Mouse (Mus musculus): ENCODE results near the gene Zfpl1. TPM values are rescaled to one million over a fixed set of nuclear protein-coding genes. Genes with fewer than 3 reads are reported as not detected.

The Zfpl1 gene
- total and polyA plus RNA-seq, 2 experiments: 7.9 to 49.1 TPM

- peaks cover 24% of the 10 kb centered on the region for H3K4me1 ChIP-seq (ENCODE audit: control insufficient read depth, insufficient read depth, low read length)
- H3K27me3 ChIP-seq (ENCODE audit: control insufficient read depth, insufficient read depth, low read length): no peaks in the 10 kb centered on the region
- WGBS: under 1% methylated on average over 58 of the region's 58 CpGs
- TF ChIP-seq CTCF (IDR thresholded peaks at IDR 0.05; ENCODE audit: low read depth, low read length): no peak
- TF ChIP-seq POLR2A (IDR thresholded peaks at IDR 0.05; ENCODE audit: extremely low read depth, insufficient read depth, low read length): peak; percentile 49; the same call in 1 of the 2 replicates
- peaks cover 2% of the 10 kb centered on the region; the same call in 1 of the 2 replicates for H3K36me3 ChIP-seq (ENCODE audit: control insufficient read depth, insufficient read depth, low read length)
- H3K4me3 ChIP-seq (ENCODE audit: insufficient read depth, low read depth, low read length): peak within 1 kb of the TSS; percentile 78
- no peaks in the 10 kb centered on the region; the same call in 1 of the 2 replicates for H3K79me2 ChIP-seq (ENCODE audit: control insufficient read depth, insufficient read depth, low read length)
- DNase-seq (ENCODE audit: extremely low read depth, low read depth, low spot score): peak; percentile 89
- peak within 1 kb of the TSS; percentile 77 for H3K27ac ChIP-seq (replicated peaks; ENCODE audit: insufficient read depth, low read depth, low read length)
- peak within 1 kb of the TSS; percentile 86 for H3K9ac ChIP-seq (ENCODE audit: low read depth, low read length)
These were observed 23.7 kb downstream of the Zfpl1 start, which contains the start of gene Znhit2 for GRCm38 (mm10) chr19:6061021-6061533. TSS of gene Znhit2 (plus strand) at chr19:6061192.

- Histone ChIP-seq H3K36me3 (ENCODE audit: control insufficient read depth, insufficient read depth, low read length) (peaks cover 13% of the 10 kb centered on the region; the same call in 1 of the 2 replicates), H3K27me3 (ENCODE audit: control insufficient read depth, insufficient read depth, low read length) (no peaks in the 10 kb centered on the region), H3K4me3 (ENCODE audit: insufficient read depth, low read depth, low read length) (peak overlapping the region; percentile 87), H3K4me1 (ENCODE audit: control insufficient read depth, insufficient read depth, low read length) (peaks cover 24% of the 10 kb centered on the region), H3K9ac (ENCODE audit: low read depth, low read length) (peak overlapping the region; percentile 91), H3K79me2 (ENCODE audit: control insufficient read depth, insufficient read depth, low read length) (no peaks in the 10 kb centered on the region; the same call in 1 of the 2 replicates), H3K27ac (replicated peaks; ENCODE audit: insufficient read depth, low read depth, low read length) (peak overlapping the region; percentile 82)
- no peak for TF ChIP-seq POLR2A (IDR thresholded peaks at IDR 0.05; ENCODE audit: extremely low read depth, insufficient read depth, low read length)
- peak; percentile 80 for DNase-seq (ENCODE audit: extremely low read depth, low read depth, low spot score)
- 20% methylated on average over 5 of the region's 5 CpGs for WGBS
These were observed 25.8 kb downstream of the Zfpl1 start for GRCm38 (mm10) chr19:6058966-6059365.

GRCm38 (mm10) chr19:6058513-6058912 is 26.2 kb downstream of the Zfpl1 start:
- 6% methylated on average over 5 of the region's 5 CpGs for WGBS
- DNase-seq (ENCODE audit: extremely low read depth, low read depth, low spot score): no peak
- H3K4me1 ChIP-seq (ENCODE audit: control insufficient read depth, insufficient read depth, low read length): peaks cover 24% of the 10 kb centered on the region
- TF ChIP-seq POLR2A (IDR thresholded peaks at IDR 0.05; ENCODE audit: extremely low read depth, insufficient read depth, low read length) (no peak), CTCF (IDR thresholded peaks at IDR 0.05; ENCODE audit: low read depth, low read length) (no peak)
- no peaks in the 10 kb centered on the region for H3K27me3 ChIP-seq (ENCODE audit: control insufficient read depth, insufficient read depth, low read length)
- H3K9ac ChIP-seq (ENCODE audit: low read depth, low read length): peak overlapping the region; percentile 91
- H3K79me2 ChIP-seq (ENCODE audit: control insufficient read depth, insufficient read depth, low read length): no peaks in the 10 kb centered on the region; the same call in 1 of the 2 replicates
- H3K36me3 ChIP-seq (ENCODE audit: control insufficient read depth, insufficient read depth, low read length): peaks cover 18% of the 10 kb centered on the region; the same call in 1 of the 2 replicates
- H3K27ac ChIP-seq (replicated peaks; ENCODE audit: insufficient read depth, low read depth, low read length): peak overlapping the region; percentile 82
- H3K4me3 ChIP-seq (ENCODE audit: insufficient read depth, low read depth, low read length): peak overlapping the region; percentile 87

- TF ChIP-seq CTCF (IDR thresholded peaks at IDR 0.05; ENCODE audit: low read depth, low read length) (no peak), POLR2A (IDR thresholded peaks at IDR 0.05; ENCODE audit: extremely low read depth, insufficient read depth, low read length) (peak; percentile 94)
- H3K4me3 ChIP-seq (ENCODE audit: insufficient read depth, low read depth, low read length): peak within 1 kb of the TSS; percentile 87
- under 1% methylated on average over 63 of the region's 63 CpGs for WGBS
- no peaks in the 10 kb centered on the region; the same call in 1 of the 2 replicates for H3K79me2 ChIP-seq (ENCODE audit: control insufficient read depth, insufficient read depth, low read length)
- peak within 1 kb of the TSS; percentile 82 for H3K27ac ChIP-seq (replicated peaks; ENCODE audit: insufficient read depth, low read depth, low read length)
- no peaks in the 10 kb centered on the region for H3K27me3 ChIP-seq (ENCODE audit: control insufficient read depth, insufficient read depth, low read length)
- H3K4me1 ChIP-seq (ENCODE audit: control insufficient read depth, insufficient read depth, low read length): peaks cover 16% of the 10 kb centered on the region
- H3K36me3 ChIP-seq (ENCODE audit: control insufficient read depth, insufficient read depth, low read length): peaks cover 25% of the 10 kb centered on the region
- DNase-seq (ENCODE audit: extremely low read depth, low read depth, low spot score): peak; percentile 81
- peak within 1 kb of the TSS; percentile 91 for H3K9ac ChIP-seq (ENCODE audit: low read depth, low read length)
These were observed 27.3 kb downstream of the Zfpl1 start, which contains the start of the genes Mrpl49 and Fau for GRCm38 (mm10) chr19:6057313-6058096. TSS of gene Mrpl49 (minus strand) at chr19:6057785. TSS of gene Fau (plus strand) at chr19:6057844.

GRCm38 (mm10) chr19:6056696-6057095 is 28.1 kb downstream of the Zfpl1 start:
- H3K4me3 ChIP-seq (ENCODE audit: insufficient read depth, low read depth, low read length): no peak overlapping the region
- no peaks in the 10 kb centered on the region; the same call in 1 of the 2 replicates for H3K79me2 ChIP-seq (ENCODE audit: control insufficient read depth, insufficient read depth, low read length)
- TF ChIP-seq POLR2A (IDR thresholded peaks at IDR 0.05; ENCODE audit: extremely low read depth, insufficient read depth, low read length): no peak
- no peak for TF ChIP-seq CTCF (IDR thresholded peaks at IDR 0.05; ENCODE audit: low read depth, low read length)
- H3K9ac ChIP-seq (ENCODE audit: low read depth, low read length): no peak overlapping the region; the same call in 1 of the 2 replicates
- 26% methylated on average over 4 of the region's 4 CpGs for WGBS
- no peak overlapping the region for H3K27ac ChIP-seq (replicated peaks; ENCODE audit: insufficient read depth, low read depth, low read length)
- peaks cover 33% of the 10 kb centered on the region for H3K36me3 ChIP-seq (ENCODE audit: control insufficient read depth, insufficient read depth, low read length)
- no peaks in the 10 kb centered on the region for H3K27me3 ChIP-seq (ENCODE audit: control insufficient read depth, insufficient read depth, low read length)
- DNase-seq (ENCODE audit: extremely low read depth, low read depth, low spot score): no peak
- H3K4me1 ChIP-seq (ENCODE audit: control insufficient read depth, insufficient read depth, low read length): peaks cover 11% of the 10 kb centered on the region; the same call in 1 of the 2 replicates
